Mouse (Mus musculus) brain, embryonic 14.5 days (tissue): ENCODE data around the gene Mfsd4b5.

Source experiments
- CTCF ChIP-seq: fragments of 200-500 bp; IDR thresholded peaks from 2 replicates; pipeline ENCODE4 v1.5.1; 2012; ENCODE audit warnings: inconsistent platforms, mild to moderate bottlenecking, moderate library complexity, borderline replicate concordance; ENCODE audit not compliant: insufficient read depth, insufficient read length; ENCODE audit errors: extremely low read depth
- POLR2A ChIP-seq: fragments of 200-500 bp; IDR thresholded peaks from 2 replicates; pipeline ENCODE4 v1.6.1; 2012; ENCODE audit warnings: mild to moderate bottlenecking, inconsistent platforms, borderline replicate concordance; ENCODE audit not compliant: poor library complexity, insufficient read depth, insufficient read length, severe bottlenecking; ENCODE audit errors: extremely low read depth

- TF ChIP-seq CTCF = no peak
- no peak for TF ChIP-seq POLR2A
Measured at GRCm38 (mm10) chr10:39974982-39975381, 11.5 kb downstream of the Mfsd4b5 start.
